Mouse (Mus musculus) kidney, adult 2 months (tissue): ENCODE data around the gene Snx19.

ENCODE experiments used
- CTCF ChIP-seq: fragments of 200-500 bp; conservative IDR thresholded peaks from 2 replicates; pipeline ENCODE4 v1.5.1; 2011; ENCODE audit warnings: low read depth, mild to moderate bottlenecking, control low read depth, low read length, moderate library complexity, mixed read lengths; ENCODE audit not compliant: insufficient read depth, insufficient read length
- POLR2A ChIP-seq: fragments of 200-500 bp; IDR thresholded peaks from one replicate; pipeline ENCODE4 v1.6.1; 2011; ENCODE audit warnings: low read depth, low read length, control low read depth

DNA sequence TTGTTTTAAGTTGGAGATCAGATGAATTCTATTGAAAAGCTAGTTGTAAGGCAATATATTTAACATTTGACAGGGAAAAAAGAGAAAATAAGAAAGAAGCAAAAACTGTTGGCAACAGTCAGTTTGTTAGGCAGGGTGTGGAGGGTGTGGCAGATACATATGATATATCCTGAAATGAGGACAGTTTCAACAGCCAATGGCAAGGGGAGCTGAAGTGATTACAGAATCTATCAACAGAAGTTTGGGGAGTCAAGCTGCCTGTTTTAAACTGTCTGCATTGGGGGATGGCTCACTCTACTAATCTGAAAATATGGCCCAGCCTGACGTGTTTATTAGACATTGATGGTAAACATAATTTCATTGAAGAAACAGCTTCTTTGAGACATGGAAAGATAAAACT lies 61.5 kb downstream of the Snx19 start:
- TF ChIP-seq CTCF: no peak
- TF ChIP-seq POLR2A: no peak
